Mouse (Mus musculus) ES-E14 (cell line): ENCODE measurements around the gene Sike1. TPM values are rescaled to one million over a fixed set of nuclear protein-coding genes. Genes with fewer than 3 reads are reported as not detected.

Experiments used
- DNase-seq: peaks from one replicate; pipeline ENCODE4 v3.0.0-alpha.2; 2013; ENCODE audit warnings: low read depth, low spot score
- H3K27ac ChIP-seq: 2 replicates; pipeline ENCODE4 v1.5.1; 2012; ENCODE audit warnings: low read depth, mild to moderate bottlenecking, low read length, moderate library complexity, mixed read lengths; ENCODE audit not compliant: poor library complexity, insufficient read depth, severe bottlenecking
- H3K36me3 ChIP-seq: 2 replicates; pipeline ENCODE4 v1.6.1; 2012; ENCODE audit warnings: mild to moderate bottlenecking, low read length, moderate library complexity, mixed read lengths; ENCODE audit not compliant: control insufficient read depth, poor library complexity, insufficient read depth, severe bottlenecking
- H3K4me1 ChIP-seq, 2 experiments: fragments of 150-350 bp in 1 of 2; sonication (generic) in 1 of 2; 2 replicates each; pipeline ENCODE4 v1.6.1; 2012; ENCODE audit warnings: low read length in 2 of 2, mild to moderate bottlenecking in 1 of 2, mixed read lengths in 1 of 2; ENCODE audit not compliant: control insufficient read depth in 2 of 2, insufficient read depth in 2 of 2, poor library complexity in 1 of 2
- H3K4me3 ChIP-seq, 2 experiments: fragments of 150-350 bp in 1 of 2; sonication (generic) in 1 of 2; 2 replicates each; pipeline ENCODE4 v1.5.1; 2012; ENCODE audit warnings: low read length in 2 of 2, low read depth in 1 of 2, mild to moderate bottlenecking in 1 of 2, mixed read lengths in 1 of 2; ENCODE audit not compliant: insufficient read depth in 1 of 2, poor library complexity in 1 of 2, severe bottlenecking in 1 of 2
- H3K9ac ChIP-seq: 2 replicates; pipeline ENCODE4 v1.6.1; 2012; ENCODE audit warnings: low read depth, mild to moderate bottlenecking, low read length, mixed read lengths; ENCODE audit not compliant: poor library complexity, insufficient read depth, severe bottlenecking
- H3K9me3 ChIP-seq: fragments of 150-350 bp; sonication (generic); 2 replicates; pipeline ENCODE4 v1.6.1; 2012; ENCODE audit warnings: low read depth, mild to moderate bottlenecking, low read length; ENCODE audit not compliant: control insufficient read depth, insufficient read depth
- CHD2 ChIP-seq: IDR thresholded peaks from 2 replicates; pipeline ENCODE4 v1.6.1; 2014; ENCODE audit warnings: mild to moderate bottlenecking, low read depth, low read length, inconsistent platforms
- HCFC1 ChIP-seq: IDR thresholded peaks from 2 replicates; pipeline ENCODE4 v1.6.1; 2012; ENCODE audit warnings: low read length, inconsistent platforms, borderline replicate concordance; ENCODE audit not compliant: insufficient read depth
- MAFK ChIP-seq: IDR thresholded peaks from 2 replicates; pipeline ENCODE4 v1.6.1; 2014; ENCODE audit warnings: mild to moderate bottlenecking, low read depth, low read length, inconsistent platforms; ENCODE audit not compliant: insufficient read depth
- ZC3H11A ChIP-seq: IDR thresholded peaks from 2 replicates; pipeline ENCODE4 v1.6.1; 2012; ENCODE audit warnings: low read depth, mild to moderate bottlenecking, inconsistent platforms, low read length, borderline replicate concordance
- ZNF384 ChIP-seq: IDR thresholded peaks from 2 replicates; pipeline ENCODE4 v1.6.1; 2012; ENCODE audit warnings: low read depth, low read length, inconsistent platforms
- in situ Hi-C, 2 experiments: fragments of 600-800 bp; cut with MboI; formaldehyde crosslinking; loops; one replicate each; pipeline ENCODE4 v1.15.1; 2025; ENCODE audit warnings: low sequenced_read_pairs in 2 of 2, inconsistent platforms in 1 of 2; ENCODE audit not compliant: unreplicated experiment in 2 of 2
- total RNA-seq: library from RNA; depleted of rRNA; stranded (reverse); fragments of 300-350 nt; gene quantifications from 2 replicates; pipeline ENCODE4 v1.2.3, GENCODE M21; 2012

The Sike1 gene
- total RNA-seq, 1 experiment: 27.9 TPM

DNA sequence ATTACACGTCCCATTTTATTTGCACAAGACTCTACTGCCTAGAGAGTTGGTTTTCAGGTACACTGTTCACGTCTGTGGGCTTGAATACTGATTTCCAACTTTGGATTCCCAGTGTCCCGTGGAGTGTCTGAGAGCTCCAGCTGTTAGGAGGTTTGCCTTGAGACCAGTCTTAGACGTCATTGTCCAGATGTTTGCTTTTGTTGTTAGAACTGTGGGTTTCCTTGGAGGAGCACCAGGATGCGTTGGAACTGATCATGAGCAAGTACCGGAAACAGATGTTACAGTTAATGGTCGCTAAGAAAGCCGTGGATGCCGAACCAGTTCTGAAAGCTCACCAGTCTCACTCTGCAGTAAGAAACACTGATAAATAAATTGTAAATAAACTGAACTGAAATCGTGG is 1.5 kb downstream of the Sike1 start:
- no peak for TF ChIP-seq CHD2
- no peak for TF ChIP-seq ZNF384
- no peak for TF ChIP-seq MAFK
- TF ChIP-seq ZC3H11A: no peak
- no peak for TF ChIP-seq HCFC1
- in situ Hi-C loops: no loop called here
- Histone ChIP-seq H3K9me3 (no peaks in the 10 kb centered on the region), H3K4me3 (no peak overlapping the region), H3K4me1 (peaks cover 3 to 8% of the 10 kb centered on the region in 2 experiments), H3K27ac (no peak overlapping the region), H3K36me3 (peaks cover 5% of the 10 kb centered on the region; the same call in 1 of the 2 replicates), H3K9ac (no peak overlapping the region)
- DNase-seq: no peak

DNA sequence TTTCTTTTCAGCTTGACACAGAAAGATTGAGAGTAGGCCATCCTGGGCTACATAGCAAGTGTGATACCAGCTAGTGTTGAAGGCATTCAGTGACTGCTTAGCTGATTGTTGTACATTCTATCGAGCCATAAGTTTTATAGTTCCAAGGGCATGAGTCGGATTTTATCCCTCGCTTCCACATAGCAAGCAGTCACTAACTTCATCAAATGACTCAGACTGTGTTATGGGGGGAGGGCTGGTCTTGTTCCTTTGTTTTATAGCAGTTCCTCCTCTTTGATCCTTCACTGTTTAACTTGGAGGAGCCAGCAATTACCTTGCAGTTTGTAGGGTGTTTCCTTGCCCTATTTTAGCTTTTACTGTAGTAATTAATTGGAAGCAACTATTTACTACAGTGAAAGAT is 2.1 kb downstream of the Sike1 start:
- Histone ChIP-seq H3K36me3 (peaks cover 8% of the 10 kb centered on the region; the same call in 1 of the 2 replicates), H3K4me3 (no peak overlapping the region), H3K9me3 (no peaks in the 10 kb centered on the region), H3K27ac (no peak overlapping the region), H3K4me1 (peaks cover 3 to 4% of the 10 kb centered on the region in 2 experiments; a peak in 2 of 4 replicates), H3K9ac (no peak overlapping the region)
- in situ Hi-C loops: no loop called here
- no peak for TF ChIP-seq MAFK
- no peak for TF ChIP-seq ZNF384
- no peak for TF ChIP-seq HCFC1
- TF ChIP-seq CHD2: no peak
- TF ChIP-seq ZC3H11A: no peak
- DNase-seq: no peak

GRCm38 (mm10) chr3:103001595-103001994 is 6.1 kb downstream of the Sike1 start:
- H3K9me3 ChIP-seq: no peaks in the 10 kb centered on the region
- in situ Hi-C loops: no loop called here
- H3K9ac ChIP-seq: no peak overlapping the region
- H3K27ac ChIP-seq: no peak overlapping the region
- TF ChIP-seq ZC3H11A (no peak), ZNF384 (no peak), MAFK (no peak), HCFC1 (no peak), CHD2 (no peak)
- no peak for DNase-seq
- peaks cover 1 to 2% of the 10 kb centered on the region in 2 experiments; a peak in 2 of 4 replicates for H3K4me1 ChIP-seq
- H3K4me3 ChIP-seq: no peak overlapping the region
- H3K36me3 ChIP-seq: peaks cover 9% of the 10 kb centered on the region; the same call in 1 of the 2 replicates

DNA sequence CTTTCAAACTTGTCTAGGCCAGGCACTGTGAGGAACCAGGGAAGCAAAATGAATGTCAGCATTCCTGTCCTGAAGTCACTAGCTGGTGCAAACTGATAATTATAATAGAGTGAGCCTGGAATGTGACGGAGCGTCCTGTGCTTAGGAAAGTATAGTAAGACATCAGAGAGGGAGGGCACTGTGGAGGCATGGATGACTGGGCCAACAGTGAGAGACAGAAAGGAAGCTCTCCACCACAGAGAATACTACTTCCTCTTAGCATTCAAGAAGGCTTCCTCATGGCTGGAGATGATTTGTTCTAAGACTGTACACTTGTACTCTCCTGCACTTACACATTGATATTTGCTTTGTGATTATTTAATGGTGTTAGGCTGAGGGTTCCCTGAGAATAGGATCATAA is 21.8 kb downstream of the Sike1 start:
- H3K36me3 ChIP-seq: no peaks in the 10 kb centered on the region
- H3K4me1 ChIP-seq: peaks cover 0 to 3% of the 10 kb centered on the region in 2 experiments; a peak in 1 of 4 replicates
- H3K27ac ChIP-seq: no peak overlapping the region
- DNase-seq: no peak
- no peaks in the 10 kb centered on the region for H3K9me3 ChIP-seq
- H3K4me3 ChIP-seq: no peak overlapping the region
- in situ Hi-C loops: no loop called here
- TF ChIP-seq ZNF384 (no peak), HCFC1 (no peak), CHD2 (no peak), ZC3H11A (no peak), MAFK (no peak)
- H3K9ac ChIP-seq: no peak overlapping the region
